Mouse (Mus musculus) E14TG2a.4 (cell line): Measurements from ENCODE around the gene Colec11.

Experiments
- H3K27me3 ChIP-seq: 2 replicates; pipeline ENCODE4 v1.6.1; 2014; ENCODE audit warnings: low read length, control low read depth; ENCODE audit not compliant: insufficient read depth
- H3K36me3 ChIP-seq: 2 replicates; pipeline ENCODE4 v1.6.1; 2014; ENCODE audit warnings: low read length, control low read depth; ENCODE audit not compliant: insufficient read depth
- H3K4me1 ChIP-seq: replicated peaks from 2 replicates; pipeline ENCODE4 v1.6.1; 2014; ENCODE audit warnings: low read depth, low read length, control low read depth
- H3K4me3 ChIP-seq: replicated peaks from 2 replicates; pipeline ENCODE4 v1.5.1; 2014; ENCODE audit warnings: mild to moderate bottlenecking, low read length
- H3K9me3 ChIP-seq: 2 replicates; pipeline ENCODE4 v1.6.1; 2014; ENCODE audit warnings: low read length, control low read depth
- CTCF ChIP-seq: conservative IDR thresholded peaks from 2 replicates; pipeline ENCODE4 v1.5.1; 2014; ENCODE audit warnings: low read length
- NANOG ChIP-seq: IDR thresholded peaks from 2 replicates; pipeline ENCODE4 v1.6.1; 2014; ENCODE audit warnings: borderline replicate concordance, low read length, mixed read lengths
- POU5F1 ChIP-seq: IDR thresholded peaks from 2 replicates; pipeline ENCODE4 v1.6.1; 2014; ENCODE audit warnings: low read length, borderline replicate concordance

The Colec11 gene

DNA sequence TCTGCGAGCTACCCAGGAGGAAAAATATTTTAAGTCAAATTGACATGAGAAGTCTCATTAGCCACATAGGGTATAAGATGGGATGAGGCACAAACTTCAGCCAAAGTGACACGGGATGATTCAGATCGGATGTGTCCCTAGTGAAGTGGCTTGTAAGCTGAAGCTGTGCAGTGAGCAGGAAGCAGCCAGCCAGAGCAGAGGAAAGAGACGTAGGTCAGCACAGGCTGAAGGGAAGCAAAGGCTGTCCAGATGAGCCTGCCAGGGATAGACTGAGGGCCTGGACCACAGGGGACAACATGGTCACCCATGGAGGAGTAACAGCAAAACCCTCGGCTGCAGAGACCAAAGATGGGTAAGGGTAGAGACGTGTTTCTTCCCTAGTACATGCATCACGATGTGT, 8.8 kb downstream of the Colec11 start:
- no peak for TF ChIP-seq POU5F1
- TF ChIP-seq CTCF, result no peak
- no peak for TF ChIP-seq NANOG
- no peak overlapping the region for H3K4me3 ChIP-seq
- H3K36me3 ChIP-seq, result no peaks in the 10 kb centered on the region
- peaks cover 25% of the 10 kb centered on the region for H3K9me3 ChIP-seq
- H3K27me3 ChIP-seq, result no peaks in the 10 kb centered on the region
- no peaks in the 10 kb centered on the region for H3K4me1 ChIP-seq

DNA sequence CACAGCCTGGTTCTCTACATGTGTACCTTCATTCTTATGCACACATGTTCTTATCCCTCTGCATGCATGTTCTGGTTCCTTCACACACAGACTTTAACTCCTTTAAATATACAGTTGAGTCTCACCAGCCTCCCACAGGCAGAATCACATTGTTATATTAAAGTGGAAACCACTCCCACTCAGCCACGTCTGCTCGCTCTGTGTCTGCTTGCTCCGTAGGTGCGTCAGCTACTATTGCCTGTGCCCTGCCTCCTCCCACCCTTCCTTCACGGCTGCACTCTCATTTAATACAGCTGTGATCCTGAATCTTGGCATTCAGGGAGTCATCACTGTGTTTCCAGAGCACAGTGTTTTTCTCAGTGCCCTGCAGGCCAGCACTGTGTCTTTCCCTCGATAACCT, 10.8 kb downstream of the Colec11 start:
- H3K4me3 ChIP-seq, result no peak overlapping the region
- TF ChIP-seq NANOG (no peak), POU5F1 (no peak), CTCF (no peak)
- peaks cover 25% of the 10 kb centered on the region for H3K9me3 ChIP-seq
- H3K4me1 ChIP-seq, result peaks cover 8% of the 10 kb centered on the region
- H3K36me3 ChIP-seq, result no peaks in the 10 kb centered on the region
- no peaks in the 10 kb centered on the region for H3K27me3 ChIP-seq

DNA sequence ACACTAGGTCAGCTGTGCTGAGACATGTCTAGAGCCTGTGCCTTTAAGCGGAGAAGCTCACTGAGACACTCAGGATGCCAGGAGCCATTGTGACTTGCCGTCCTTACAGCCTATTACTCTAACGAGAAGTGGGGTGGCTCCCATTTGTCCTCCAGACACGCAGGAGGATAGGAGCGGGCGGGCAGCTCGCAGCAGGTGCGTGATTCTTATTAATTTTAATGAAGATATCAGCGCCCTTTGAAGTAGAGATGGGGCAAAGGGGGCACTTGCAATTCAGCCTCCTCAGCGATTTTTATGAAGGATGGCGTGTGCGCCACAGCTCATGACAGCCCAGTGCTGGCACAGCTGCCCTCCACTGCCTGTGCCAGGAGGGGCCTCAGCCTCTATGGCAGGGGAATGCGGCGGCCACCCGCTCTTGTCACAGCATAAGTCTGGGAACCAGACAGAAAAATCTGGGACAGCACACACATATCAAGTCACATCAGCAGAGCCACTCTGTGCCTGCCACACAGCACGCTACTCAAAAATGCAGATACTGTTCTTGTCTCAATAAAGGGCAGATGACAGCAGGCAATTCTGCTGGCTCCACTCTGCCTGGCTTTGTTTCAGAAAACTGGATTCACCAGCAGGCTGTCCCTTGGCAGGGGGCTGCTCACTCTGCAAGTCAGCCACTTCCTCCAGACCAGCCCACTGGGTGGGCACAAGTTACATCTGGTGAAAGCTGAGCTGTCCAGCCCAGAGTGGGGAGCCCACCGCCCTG, 15.5 kb downstream of the Colec11 start:
- no peak for TF ChIP-seq POU5F1
- no peak for TF ChIP-seq NANOG
- no peak for TF ChIP-seq CTCF
- Histone ChIP-seq H3K4me3 (peak overlapping the region; percentile 65), H3K27me3 (no peaks in the 10 kb centered on the region)

DNA sequence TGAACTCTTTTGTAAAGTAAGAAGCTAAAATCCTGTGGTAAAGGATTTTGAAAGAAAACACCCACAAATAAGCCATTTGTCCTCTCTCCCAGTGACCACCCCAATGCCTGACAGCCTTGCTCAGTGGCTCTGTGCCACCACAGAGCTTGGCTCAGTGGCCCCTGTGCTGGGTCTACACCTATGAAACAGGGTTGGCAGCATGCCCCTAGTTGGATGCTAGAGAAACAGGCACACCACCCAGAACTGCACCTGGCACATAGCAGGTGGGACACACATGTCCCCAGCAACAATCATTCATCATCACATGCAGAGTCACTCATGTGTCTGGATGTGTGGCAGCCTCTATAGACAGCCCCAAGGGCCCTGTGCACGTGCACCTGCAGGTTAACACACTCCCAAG, 19.7 kb downstream of the Colec11 start:
- H3K27me3 ChIP-seq, result peaks cover 7% of the 10 kb centered on the region
- no peaks in the 10 kb centered on the region for H3K36me3 ChIP-seq
- H3K4me3 ChIP-seq, result no peak overlapping the region
- TF ChIP-seq NANOG, result no peak
- H3K9me3 ChIP-seq, result no peaks in the 10 kb centered on the region
- peaks cover 29% of the 10 kb centered on the region for H3K4me1 ChIP-seq

More for the DNA sequence above, 15.5 kb downstream of the Colec11 start:
- H3K4me1 ChIP-seq, result peaks cover 9% of the 10 kb centered on the region
- H3K9me3 ChIP-seq, result peaks cover 5% of the 10 kb centered on the region; the same call in 1 of the 2 replicates
- no peaks in the 10 kb centered on the region for H3K36me3 ChIP-seq

DNA sequence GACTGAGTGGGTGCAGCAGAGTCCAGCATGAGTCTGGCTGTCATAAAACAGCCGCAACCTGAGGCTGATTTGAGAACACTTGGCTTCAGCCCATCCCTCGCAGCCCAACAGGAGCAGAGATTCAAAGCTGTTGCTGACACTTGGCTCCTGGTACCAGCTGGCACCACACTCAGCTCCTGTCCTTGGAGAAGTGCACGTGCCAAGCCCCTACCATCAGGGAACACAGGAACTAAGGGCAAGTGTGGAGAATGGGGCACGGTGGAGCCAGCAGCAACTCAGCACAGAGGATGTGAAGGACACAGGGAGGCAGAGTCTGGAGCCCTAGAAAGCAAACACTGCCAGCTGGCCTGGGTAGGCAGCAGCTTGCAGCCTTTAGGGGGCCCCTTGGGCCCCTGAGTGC, 20.9 kb downstream of the Colec11 start:
- peaks cover 7% of the 10 kb centered on the region for H3K27me3 ChIP-seq
- H3K9me3 ChIP-seq, result no peaks in the 10 kb centered on the region
- peaks cover 19% of the 10 kb centered on the region for H3K4me1 ChIP-seq
- H3K4me3 ChIP-seq, result no peak overlapping the region
- TF ChIP-seq NANOG (no peak), CTCF (no peak), POU5F1 (no peak)
- no peaks in the 10 kb centered on the region for H3K36me3 ChIP-seq

DNA sequence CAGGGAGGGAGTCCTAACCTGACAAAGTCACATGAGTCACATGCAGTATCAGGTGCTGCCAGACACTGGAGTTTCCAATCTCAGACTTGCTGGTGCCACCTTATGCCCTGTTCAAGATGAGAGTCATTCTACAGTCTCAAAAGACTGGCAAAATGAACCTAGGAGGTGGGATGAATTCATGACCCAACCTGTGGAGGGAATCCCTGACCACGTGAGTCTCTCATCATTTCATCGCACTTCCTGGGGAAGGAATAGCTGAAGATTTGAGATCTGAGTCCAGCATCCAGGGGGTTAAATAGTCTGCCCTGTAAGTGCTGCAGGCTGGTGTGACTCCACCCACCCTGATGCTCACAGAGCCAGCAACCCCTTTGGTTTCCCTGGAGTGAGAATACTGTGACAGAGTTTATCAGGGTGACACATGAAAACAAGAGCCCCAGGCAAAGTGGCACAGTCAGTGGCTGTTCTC, 24.6 kb downstream of the Colec11 start:
- H3K27me3 ChIP-seq, result peaks cover 7% of the 10 kb centered on the region
- TF ChIP-seq NANOG, result no peak
- no peak for TF ChIP-seq CTCF
- TF ChIP-seq POU5F1, result no peak
- H3K36me3 ChIP-seq, result no peaks in the 10 kb centered on the region
- H3K4me1 ChIP-seq, result peaks cover 22% of the 10 kb centered on the region
- H3K4me3 ChIP-seq, result no peak overlapping the region
- peaks cover 7% of the 10 kb centered on the region; the same call in 1 of the 2 replicates for H3K9me3 ChIP-seq

DNA sequence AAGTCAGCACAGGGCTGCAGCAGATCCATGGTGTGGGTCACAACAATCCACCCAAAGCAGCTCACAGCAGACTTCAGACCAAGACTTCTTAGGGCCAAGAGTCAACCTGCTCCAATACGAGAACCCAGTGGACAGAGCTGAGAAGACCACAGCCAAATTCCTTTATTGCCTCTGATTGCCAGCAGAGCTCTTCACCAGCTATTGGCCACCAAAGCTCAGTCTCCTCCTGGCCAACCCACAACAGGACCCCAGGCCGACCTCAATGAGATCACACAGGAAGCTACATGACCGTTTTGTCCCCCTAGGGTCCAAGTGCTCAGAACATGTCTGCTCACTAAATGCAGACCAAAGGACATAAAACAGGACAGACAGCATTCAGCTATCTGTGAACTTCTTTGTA, 25.1 kb downstream of the Colec11 start:
- H3K4me3 ChIP-seq, result no peak overlapping the region
- TF ChIP-seq POU5F1, result no peak
- TF ChIP-seq CTCF, result no peak
- TF ChIP-seq NANOG, result no peak
- peaks cover 22% of the 10 kb centered on the region for H3K4me1 ChIP-seq
- peaks cover 7% of the 10 kb centered on the region for H3K27me3 ChIP-seq
- peaks cover 7% of the 10 kb centered on the region; the same call in 1 of the 2 replicates for H3K9me3 ChIP-seq
- H3K36me3 ChIP-seq, result no peaks in the 10 kb centered on the region

DNA sequence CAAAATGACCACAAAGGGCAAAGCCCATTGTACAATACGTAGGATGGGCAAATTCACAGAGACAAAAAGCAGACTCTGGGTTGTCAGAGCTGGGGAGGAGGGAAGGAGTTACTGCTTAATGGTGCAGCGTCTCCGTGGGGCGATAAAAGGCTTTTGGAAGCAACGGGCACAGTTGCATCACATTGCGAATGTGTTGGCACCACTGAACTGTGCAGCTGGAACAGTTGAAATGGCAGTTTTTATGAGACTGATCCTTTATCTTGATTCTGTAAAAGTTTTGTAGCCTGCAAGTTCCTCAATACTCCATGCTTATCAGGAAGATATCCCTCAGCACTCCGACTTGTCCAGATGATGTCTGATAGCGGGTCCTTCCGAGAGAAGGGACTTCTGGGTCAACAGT, 25.5 kb downstream of the Colec11 start:
- no peaks in the 10 kb centered on the region for H3K36me3 ChIP-seq
- no peak overlapping the region for H3K4me3 ChIP-seq
- H3K27me3 ChIP-seq, result peaks cover 7% of the 10 kb centered on the region
- H3K9me3 ChIP-seq, result peaks cover 7% of the 10 kb centered on the region; the same call in 1 of the 2 replicates
- peaks cover 22% of the 10 kb centered on the region for H3K4me1 ChIP-seq
- TF ChIP-seq CTCF (no peak), POU5F1 (no peak), NANOG (no peak)

DNA sequence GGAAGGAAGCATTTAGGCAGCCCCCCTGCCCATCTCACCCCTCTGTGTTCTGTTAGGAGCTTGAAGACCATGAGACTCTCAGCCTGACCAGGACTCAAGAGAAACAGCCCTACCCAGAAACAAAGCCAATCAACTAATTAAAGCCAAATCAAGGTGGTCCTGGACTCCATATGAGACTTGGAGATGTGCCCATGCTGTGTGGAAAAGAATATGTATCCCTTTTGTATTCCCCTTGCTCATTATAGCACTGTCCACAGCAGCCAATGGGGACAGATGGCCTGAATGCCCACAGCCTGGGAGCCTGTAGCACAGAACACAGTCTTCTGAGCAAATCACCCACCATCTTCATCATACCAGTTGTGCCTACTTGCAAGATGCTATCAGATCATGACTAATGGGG, 26.3 kb downstream of the Colec11 start:
- no peaks in the 10 kb centered on the region for H3K36me3 ChIP-seq
- H3K9me3 ChIP-seq, result peaks cover 7% of the 10 kb centered on the region; the same call in 1 of the 2 replicates
- H3K4me3 ChIP-seq, result no peak overlapping the region
- H3K4me1 ChIP-seq, result peaks cover 14% of the 10 kb centered on the region
- TF ChIP-seq POU5F1 (no peak), CTCF (no peak), NANOG (no peak)
- H3K27me3 ChIP-seq, result peaks cover 7% of the 10 kb centered on the region
